Mouse (Mus musculus): ENCODE data around the gene Dcaf1. TPM values are rescaled to one million over a fixed set of nuclear protein-coding genes. Genes with fewer than 3 reads are reported as not detected.

Dcaf1 gene
- polyA plus RNA-seq, 2 experiments from 2014 or later = 22.7 to 37.2 TPM

DNA sequence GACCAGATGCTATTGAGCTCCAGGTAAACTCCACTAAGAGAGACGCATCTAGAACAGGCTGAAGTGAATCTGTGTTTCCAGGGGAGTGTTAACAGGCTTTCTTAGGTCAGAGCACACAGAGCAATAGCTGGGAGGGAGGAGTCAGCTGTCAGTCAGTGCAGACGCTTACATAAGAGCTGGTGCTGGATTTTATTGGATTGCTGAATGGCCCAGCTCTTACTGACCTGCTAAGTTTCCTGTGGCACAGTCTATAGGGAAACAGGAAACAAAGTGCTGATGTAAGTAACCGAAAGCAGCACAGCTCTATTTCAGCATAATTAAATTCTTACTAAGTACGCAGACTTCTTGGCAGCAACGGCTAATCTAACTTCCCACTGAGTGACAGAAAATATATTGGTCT is 87.0 kb downstream of the Dcaf1 start:
- no peak for ATAC-seq

DNA sequence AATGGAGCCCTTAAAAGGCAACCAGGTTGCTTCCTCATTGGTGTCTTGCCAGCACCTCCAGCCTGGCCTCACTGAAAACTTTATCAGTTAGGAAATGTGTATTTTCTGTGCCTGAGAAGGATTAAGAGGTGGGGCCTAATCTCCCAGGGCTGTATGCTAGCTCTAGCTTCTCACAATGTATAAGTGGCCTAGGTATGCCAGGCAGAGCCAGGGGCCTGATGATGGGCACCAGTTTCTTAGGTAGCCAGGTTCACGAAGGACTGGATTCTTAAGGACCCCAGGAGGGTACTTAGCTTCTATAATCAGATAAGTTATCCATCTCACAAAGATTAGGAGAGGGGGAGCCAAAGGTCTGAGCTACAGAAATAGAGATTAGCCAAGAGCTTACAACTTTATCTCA is 90.0 kb downstream of the Dcaf1 start:
- no peak for ATAC-seq

DNA sequence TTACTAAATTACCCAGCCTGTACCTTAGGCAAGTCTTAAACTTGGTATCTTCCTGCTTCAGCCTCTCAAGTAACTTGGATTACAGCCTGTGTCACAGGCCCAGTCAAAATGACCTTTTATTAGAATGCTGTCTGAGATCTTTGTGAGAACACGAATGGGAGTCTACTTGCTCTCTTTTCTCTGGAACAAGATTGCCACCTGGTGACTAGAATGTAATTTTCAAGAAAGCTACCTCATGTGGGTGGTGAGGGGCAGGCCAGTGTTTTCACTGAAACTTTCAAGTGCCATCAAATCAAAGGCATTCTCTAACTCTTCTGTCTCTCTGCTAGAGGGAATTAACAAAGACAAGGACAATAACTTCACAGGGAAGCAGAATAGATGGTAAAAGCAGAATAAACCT is 92.1 kb downstream of the Dcaf1 start:
- ATAC-seq = no peak

DNA sequence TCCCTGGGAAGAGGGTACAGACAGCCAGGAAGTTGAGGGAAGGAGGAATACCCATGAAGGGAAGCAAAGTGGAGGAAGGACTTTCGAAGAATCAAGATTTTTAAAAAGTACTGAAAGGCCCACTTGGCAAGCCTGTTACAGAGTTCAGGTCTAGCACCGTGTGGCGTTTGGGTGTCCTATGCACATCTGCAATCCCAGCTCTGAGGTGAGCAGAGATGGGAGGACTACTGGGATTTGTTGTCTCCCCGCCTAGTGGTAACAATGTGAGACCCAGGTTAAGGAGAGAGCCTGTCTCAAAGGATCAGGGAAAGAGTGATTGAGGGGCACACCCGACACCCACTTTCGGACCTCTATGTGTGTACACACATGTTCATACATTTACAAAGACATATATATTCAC is 93.2 kb downstream of the Dcaf1 start:
- ATAC-seq = no peak

Other genes with a start within 250 kb of the Dcaf1 start
- not detected for gene Iqcf6, start 195.3 kb upstream of the Dcaf1 start, polyA plus RNA-seq (2017; shearing (Covaris generic))
- gene Grm2, start 165.8 kb upstream of the Dcaf1 start, polyA plus RNA-seq (2017; shearing (Covaris generic)) = not detected
- 10 to 100 TPM; 40.7 to 62.0 TPM for gene Tex264, start 135.9 kb upstream of the Dcaf1 start, polyA plus RNA-seq (2017; shearing (Covaris generic))
- 1 to 10 TPM; 2.6 to 3.5 TPM for gene Rad54l2, start 32.7 kb upstream of the Dcaf1 start, polyA plus RNA-seq (2017; shearing (Covaris generic))
- gene Rbm15b, start 65.6 kb downstream of the Dcaf1 start, polyA plus RNA-seq (2017; shearing (Covaris generic)) = 1 to 10 TPM; 3.7 to 4.4 TPM
- gene Manf, start 70.1 kb downstream of the Dcaf1 start, polyA plus RNA-seq (2017; shearing (Covaris generic)) = 100 to 1,000 TPM; 124 to 139 TPM

Measured in CD4-positive, CD25-positive, alpha-beta regulatory T cell, adult 4 months (primary cell).